Mouse (Mus musculus) left cerebral cortex, postnatal 36 days (tissue): ENCODE measurements at regions not wholly inside any gene's neighbourhood (a gene's known extent, or its start where the extent isn't known, plus 50 kb on each side); places are given as distances from the start of the nearest gene placed in this dataset.

Experiments used
- DNase-seq, 2 experiments: peaks; one replicate each; pipeline ENCODE4 v3.0.0; 2021 to 2022; ENCODE audit warnings: low spot score in 2 of 2, mixed read lengths in 1 of 2
- intact Hi-C: fragments of 180-260 bp; cut with DNase I; formaldehyde crosslinking; loops from one replicate; pipeline ENCODE4 v1.15.1; 2025

GRCm38 (mm10) chr15:47485794-47486193, 6398.9 kb upstream of the Gm7489 start:
- peak; percentile 4 to 7 for DNase-seq
- intact Hi-C loops = no loop called here

- DNase-seq = no peak
- intact Hi-C loops = no loop called here
Observed at GRCm38 (mm10) chr15:47521919-47522318, 6362.8 kb upstream of the Gm7489 start.
